Mouse (Mus musculus): ENCODE measurements around the gene Auts2. TPM values are rescaled to one million over a fixed set of nuclear protein-coding genes. Genes with fewer than 3 reads are reported as not detected.

Auts2 gene
- polyA plus RNA-seq, 1 experiment from 2014 or later: 42.4 TPM

- H3K27me3 ChIP-seq (ENCODE audit: poor library complexity, severe bottlenecking): peaks cover 57% of the 10 kb centered on the region
- H3K9me3 ChIP-seq: no peaks in the 10 kb centered on the region
- H3K27ac ChIP-seq: no peak overlapping the region
- WGBS: 84% methylated on average over 14 of the region's 14 CpGs
- H3K4me3 ChIP-seq: no peak overlapping the region
- no peaks in the 10 kb centered on the region for H3K36me3 ChIP-seq (replicated peaks)
- DNase-seq (ENCODE audit: extremely low spot score, low spot score): no peak
- peaks cover 50% of the 10 kb centered on the region for H3K4me1 ChIP-seq
Measured at GRCm38 (mm10) chr5:131839657-131840315, 703.4 kb downstream of the Auts2 start.

GRCm38 (mm10) chr5:131839023-131839422 is 704.1 kb downstream of the Auts2 start:
- DNase-seq (ENCODE audit: extremely low spot score, low spot score): no peak
- Histone ChIP-seq H3K27ac (no peak overlapping the region), H3K36me3 (replicated peaks) (no peaks in the 10 kb centered on the region), H3K4me1 (peaks cover 47% of the 10 kb centered on the region), H3K4me3 (no peak overlapping the region), H3K9me3 (no peaks in the 10 kb centered on the region), H3K27me3 (ENCODE audit: poor library complexity, severe bottlenecking) (peaks cover 56% of the 10 kb centered on the region)
- 89% methylated on average over 10 of the region's 10 CpGs for WGBS

- no peak for DNase-seq (ENCODE audit: extremely low spot score, low spot score)
- Histone ChIP-seq H3K9me3 (no peaks in the 10 kb centered on the region), H3K4me1 (peaks cover 48% of the 10 kb centered on the region), H3K36me3 (replicated peaks) (no peaks in the 10 kb centered on the region), H3K4me3 (no peak overlapping the region), H3K27me3 (ENCODE audit: poor library complexity, severe bottlenecking) (peaks cover 52% of the 10 kb centered on the region), H3K27ac (no peak overlapping the region)
- WGBS: 50% methylated on average over 6 of the region's 6 CpGs
Measured at GRCm38 (mm10) chr5:131838064-131838463, 705.1 kb downstream of the Auts2 start.

GRCm38 (mm10) chr5:131836014-131836735 is 707.0 kb downstream of the Auts2 start:
- Histone ChIP-seq H3K27ac (no peak overlapping the region; the same call in 1 of the 2 replicates), H3K27me3 (ENCODE audit: poor library complexity, severe bottlenecking) (peaks cover 46% of the 10 kb centered on the region), H3K9me3 (peaks cover 5% of the 10 kb centered on the region), H3K4me1 (peaks cover 56% of the 10 kb centered on the region), H3K36me3 (replicated peaks) (no peaks in the 10 kb centered on the region), H3K4me3 (no peak overlapping the region)
- 86% methylated on average over 6 of the region's 6 CpGs for WGBS
- no peak for DNase-seq (ENCODE audit: extremely low spot score, low spot score)

GRCm38 (mm10) chr5:131832891-131833876 is 710.0 kb downstream of the Auts2 start:
- 38% methylated on average over 19 of the region's 19 CpGs for WGBS
- peak overlapping the region; percentile 80 for H3K27ac ChIP-seq
- no peaks in the 10 kb centered on the region for H3K36me3 ChIP-seq (replicated peaks)
- peaks cover 43% of the 10 kb centered on the region for H3K4me1 ChIP-seq
- peak; percentile 53 for DNase-seq (ENCODE audit: extremely low spot score, low spot score)
- H3K9me3 ChIP-seq: peaks cover 5% of the 10 kb centered on the region
- H3K27me3 ChIP-seq (ENCODE audit: poor library complexity, severe bottlenecking): peaks cover 22% of the 10 kb centered on the region
- H3K4me3 ChIP-seq: no peak overlapping the region

GRCm38 (mm10) chr5:131830111-131830510 is 713.0 kb downstream of the Auts2 start:
- Histone ChIP-seq H3K4me3 (no peak overlapping the region), H3K27me3 (ENCODE audit: poor library complexity, severe bottlenecking) (peaks cover 3% of the 10 kb centered on the region; the same call in 1 of the 2 replicates), H3K27ac (no peak overlapping the region), H3K36me3 (replicated peaks) (no peaks in the 10 kb centered on the region), H3K9me3 (peaks cover 5% of the 10 kb centered on the region), H3K4me1 (peaks cover 43% of the 10 kb centered on the region)
- WGBS: 91% methylated on average over 6 of the region's 6 CpGs
- no peak for DNase-seq (ENCODE audit: extremely low spot score, low spot score)

GRCm38 (mm10) chr5:131829248-131829647 is 713.9 kb downstream of the Auts2 start:
- 76% methylated on average over 3 of the region's 3 CpGs for WGBS
- peaks cover 51% of the 10 kb centered on the region for H3K4me1 ChIP-seq
- H3K27me3 ChIP-seq (ENCODE audit: poor library complexity, severe bottlenecking): peaks cover under 1% of the 10 kb centered on the region; the same call in 1 of the 2 replicates
- no peak overlapping the region for H3K4me3 ChIP-seq
- H3K36me3 ChIP-seq (replicated peaks): no peaks in the 10 kb centered on the region
- DNase-seq (ENCODE audit: extremely low spot score, low spot score): no peak
- no peak overlapping the region for H3K27ac ChIP-seq
- H3K9me3 ChIP-seq: peaks cover 5% of the 10 kb centered on the region

GRCm38 (mm10) chr5:131828607-131829006 is 714.5 kb downstream of the Auts2 start:
- Histone ChIP-seq H3K27me3 (ENCODE audit: poor library complexity, severe bottlenecking) (no peaks in the 10 kb centered on the region; the same call in 1 of the 2 replicates), H3K4me3 (no peak overlapping the region), H3K4me1 (peaks cover 49% of the 10 kb centered on the region), H3K36me3 (replicated peaks) (no peaks in the 10 kb centered on the region), H3K9me3 (peaks cover 5% of the 10 kb centered on the region), H3K27ac (no peak overlapping the region)
- DNase-seq (ENCODE audit: extremely low spot score, low spot score): no peak
- 89% methylated on average over 2 of the region's 2 CpGs for whole genome bisulfite sequencing

- no peak for DNase-seq (ENCODE audit: extremely low spot score, low spot score)
- 88% methylated on average over 8 of the region's 8 CpGs for WGBS
- Histone ChIP-seq H3K36me3 (replicated peaks) (no peaks in the 10 kb centered on the region), H3K27ac (no peak overlapping the region), H3K4me1 (peaks cover 36% of the 10 kb centered on the region), H3K4me3 (no peak overlapping the region), H3K9me3 (no peaks in the 10 kb centered on the region), H3K27me3 (ENCODE audit: poor library complexity, severe bottlenecking) (no peaks in the 10 kb centered on the region; the same call in 1 of the 2 replicates)
Measured at GRCm38 (mm10) chr5:131826362-131827261, 716.5 kb downstream of the Auts2 start.

- no peaks in the 10 kb centered on the region for H3K9me3 ChIP-seq
- H3K27ac ChIP-seq: peak overlapping the region; percentile 51
- peaks cover 36% of the 10 kb centered on the region for H3K4me1 ChIP-seq
- no peak for DNase-seq (ENCODE audit: extremely low spot score, low spot score)
- H3K27me3 ChIP-seq (ENCODE audit: poor library complexity, severe bottlenecking): no peaks in the 10 kb centered on the region; the same call in 1 of the 2 replicates
- H3K36me3 ChIP-seq (replicated peaks): no peaks in the 10 kb centered on the region
- 13% methylated on average over 3 of the region's 3 CpGs for WGBS
- no peak overlapping the region for H3K4me3 ChIP-seq
Measured at GRCm38 (mm10) chr5:131825421-131825820, 717.7 kb downstream of the Auts2 start.

GRCm38 (mm10) chr5:131824197-131824991 is 718.8 kb downstream of the Auts2 start:
- WGBS: 12% methylated on average over 11 of the region's 11 CpGs
- DNase-seq (ENCODE audit: extremely low spot score, low spot score): no peak

More at GRCm38 (mm10) chr5:131824197-131824991, 718.8 kb downstream of the Auts2 start:
- Histone ChIP-seq H3K36me3 (replicated peaks) (no peaks in the 10 kb centered on the region), H3K4me3 (no peak overlapping the region), H3K9me3 (no peaks in the 10 kb centered on the region), H3K4me1 (peaks cover 36% of the 10 kb centered on the region), H3K27me3 (ENCODE audit: poor library complexity, severe bottlenecking) (peaks cover 1% of the 10 kb centered on the region; the same call in 1 of the 2 replicates), H3K27ac (peak overlapping the region; percentile 51; the same call in 1 of the 2 replicates)

Measured in forebrain, embryonic 10.5 days (tissue).